Mouse (Mus musculus): ENCODE measurements around the gene Dcaf6. TPM values are rescaled to one million over a fixed set of nuclear protein-coding genes. Genes with fewer than 3 reads are reported as not detected.

Gene Dcaf6
- polyA plus RNA-seq, 1 experiment = 7.4 TPM

DNA sequence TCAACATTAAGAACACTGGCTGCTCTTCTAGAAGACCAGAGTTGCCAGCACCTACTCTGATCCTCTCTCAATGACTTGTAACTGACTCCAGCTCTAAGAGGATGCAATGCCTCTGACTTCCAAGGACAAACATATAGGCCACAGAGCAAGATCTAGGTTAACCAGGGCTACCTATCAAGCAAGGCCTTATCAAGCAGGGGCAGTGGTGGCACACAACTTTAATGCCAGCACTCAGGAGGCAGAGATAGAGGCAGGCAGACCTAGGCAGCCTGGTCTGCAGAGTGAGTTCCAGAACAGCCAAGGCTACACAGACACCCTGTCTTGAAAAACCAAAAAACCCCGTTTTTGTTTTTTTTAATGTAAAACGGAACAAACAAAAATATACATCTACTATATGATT is 34.0 kb downstream of the Dcaf6 start:
- H3K4me3 ChIP-seq (ENCODE audit: low read depth, low read length) = no peak overlapping the region
- H3K27me3 ChIP-seq (ENCODE audit: control insufficient read depth, insufficient read depth, low read length) = no peaks in the 10 kb centered on the region
- WGBS = 91% methylated on average over 2 of the region's 2 CpGs
- H3K27ac ChIP-seq (ENCODE audit: insufficient read depth, low read depth, low read length) = no peak overlapping the region
- H3K36me3 ChIP-seq (ENCODE audit: control insufficient read depth, insufficient read depth, low read length) = peaks cover 5% of the 10 kb centered on the region
- no peaks in the 10 kb centered on the region for H3K4me1 ChIP-seq (ENCODE audit: control insufficient read depth, insufficient read depth, insufficient read length, low read length)
- TF ChIP-seq CTCF (IDR thresholded peaks at IDR 0.05; ENCODE audit: extremely low read depth, insufficient read length, insufficient replicate concordance, low read depth, low read length) (no peak), POLR2A (IDR thresholded peaks at IDR 0.05; ENCODE audit: low read depth, low read length) (no peak)

DNA sequence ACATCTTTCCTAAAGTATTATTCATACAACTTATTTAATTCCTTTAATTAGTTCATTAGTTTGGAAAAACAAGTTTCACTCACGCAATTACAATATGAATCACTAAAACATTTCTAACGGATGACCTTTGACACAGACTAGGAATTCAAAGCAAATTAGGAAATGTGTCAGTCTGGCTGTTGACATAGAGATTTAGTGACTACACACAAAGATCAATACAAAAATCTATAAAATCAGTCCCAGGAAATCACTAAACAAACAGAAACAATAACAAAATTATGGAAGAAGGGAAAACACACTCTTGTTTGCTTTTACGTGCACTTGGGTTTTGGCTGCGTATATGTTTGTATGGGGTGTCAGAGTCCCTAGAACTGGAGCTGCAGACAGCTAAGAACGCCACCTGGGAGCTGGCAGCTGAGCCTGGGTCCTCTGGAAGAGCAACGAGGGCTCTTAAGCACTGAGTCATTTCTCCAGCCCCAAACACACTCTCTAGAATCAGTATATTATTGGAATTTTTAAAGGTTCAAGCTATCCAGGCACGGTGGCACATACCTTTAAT is 38.8 kb downstream of the Dcaf6 start:
- peaks cover 6% of the 10 kb centered on the region for H3K36me3 ChIP-seq (ENCODE audit: control insufficient read depth, insufficient read depth, low read length)
- no peak for TF ChIP-seq POLR2A (IDR thresholded peaks at IDR 0.05; ENCODE audit: low read depth, low read length)
- no peak for TF ChIP-seq CTCF (IDR thresholded peaks at IDR 0.05; ENCODE audit: extremely low read depth, insufficient read length, insufficient replicate concordance, low read depth, low read length)
- H3K27ac ChIP-seq (ENCODE audit: insufficient read depth, low read depth, low read length) = no peak overlapping the region
- no peaks in the 10 kb centered on the region for H3K4me1 ChIP-seq (ENCODE audit: control insufficient read depth, insufficient read depth, insufficient read length, low read length)
- no peaks in the 10 kb centered on the region for H3K27me3 ChIP-seq (ENCODE audit: control insufficient read depth, insufficient read depth, low read length)
- no peak overlapping the region for H3K4me3 ChIP-seq (ENCODE audit: low read depth, low read length)
- 73% methylated on average over 7 of the region's 7 CpGs for WGBS

DNA sequence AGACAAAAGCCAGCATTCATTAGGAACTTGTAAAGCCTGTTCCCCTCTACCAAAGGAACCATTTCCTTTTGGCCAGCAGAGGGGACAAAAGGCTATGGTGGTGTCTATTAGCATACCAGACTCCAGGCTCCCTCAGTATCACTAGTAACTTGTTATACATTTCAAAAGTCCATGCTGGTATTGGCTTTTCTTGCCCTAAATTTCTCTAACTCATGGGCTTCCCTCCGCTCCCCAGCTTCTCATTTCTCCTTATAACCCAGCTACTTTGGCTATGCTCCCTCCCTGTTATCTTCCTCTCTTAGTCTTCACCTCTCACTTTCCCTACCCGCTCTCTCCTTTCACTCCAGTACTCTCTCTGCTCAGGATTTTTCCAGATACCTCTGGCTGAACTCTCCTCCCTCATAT is 63.9 kb downstream of the Dcaf6 start:
- TF ChIP-seq POLR2A (IDR thresholded peaks at IDR 0.05; ENCODE audit: low read depth, low read length) (no peak), CTCF (IDR thresholded peaks at IDR 0.05; ENCODE audit: extremely low read depth, insufficient read length, insufficient replicate concordance, low read depth, low read length) (no peak)
- no peak overlapping the region for H3K4me3 ChIP-seq (ENCODE audit: low read depth, low read length)
- no peaks in the 10 kb centered on the region for H3K4me1 ChIP-seq (ENCODE audit: control insufficient read depth, insufficient read depth, insufficient read length, low read length)
- no peaks in the 10 kb centered on the region for H3K36me3 ChIP-seq (ENCODE audit: control insufficient read depth, insufficient read depth, low read length)
- H3K27me3 ChIP-seq (ENCODE audit: control insufficient read depth, insufficient read depth, low read length) = no peaks in the 10 kb centered on the region
- no peak overlapping the region for H3K27ac ChIP-seq (ENCODE audit: insufficient read depth, low read depth, low read length)
- WGBS = 97% methylated on average over 2 of the region's 2 CpGs

DNA sequence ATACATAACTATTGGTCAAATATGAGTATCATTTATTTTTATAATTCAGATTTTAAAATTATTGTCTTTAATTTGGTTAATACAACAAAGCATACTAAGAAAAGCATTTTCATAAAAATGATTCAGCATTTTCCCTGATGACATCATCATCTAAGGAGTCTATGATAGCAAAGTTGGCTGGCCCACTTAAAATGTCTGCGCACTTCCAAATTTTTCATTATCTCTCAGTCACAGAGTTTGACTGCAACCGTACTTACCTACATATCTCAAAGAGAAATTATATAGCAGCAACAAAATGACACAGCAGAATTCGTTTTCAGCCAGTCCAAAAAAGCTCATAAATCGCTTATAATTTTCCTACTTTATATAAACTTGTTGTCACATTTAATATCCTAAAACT is 64.3 kb downstream of the Dcaf6 start:
- TF ChIP-seq POLR2A (IDR thresholded peaks at IDR 0.05; ENCODE audit: low read depth, low read length) (no peak), CTCF (IDR thresholded peaks at IDR 0.05; ENCODE audit: extremely low read depth, insufficient read length, insufficient replicate concordance, low read depth, low read length) (no peak)
- no peak overlapping the region for H3K4me3 ChIP-seq (ENCODE audit: low read depth, low read length)
- WGBS = 92% methylated on average over 4 of the region's 4 CpGs

DNA sequence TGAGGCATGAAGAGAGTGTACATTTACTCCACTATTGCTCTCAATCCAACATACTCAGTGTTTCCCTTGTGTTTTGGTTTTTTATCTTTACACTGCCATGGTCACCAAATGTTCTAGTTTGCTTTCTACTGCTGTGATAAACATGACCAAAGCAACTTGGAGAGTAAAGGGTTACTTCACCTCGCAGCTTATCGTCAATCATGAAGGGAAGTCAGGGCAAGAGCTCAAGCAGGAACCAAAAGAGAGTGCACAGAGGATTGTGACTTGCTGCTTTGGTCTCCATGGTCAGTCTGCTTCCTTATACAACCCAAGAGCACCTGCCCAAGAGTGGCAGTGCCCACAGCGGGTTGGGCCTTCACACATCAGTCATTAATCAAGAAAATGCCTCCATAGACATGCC is 65.4 kb downstream of the Dcaf6 start:
- WGBS = 68% methylated on average over 3 of the region's 3 CpGs
- TF ChIP-seq CTCF (IDR thresholded peaks at IDR 0.05; ENCODE audit: extremely low read depth, insufficient read length, insufficient replicate concordance, low read depth, low read length) = no peak
- no peak for TF ChIP-seq POLR2A (IDR thresholded peaks at IDR 0.05; ENCODE audit: low read depth, low read length)

More for the DNA sequence above, 64.3 kb downstream of the Dcaf6 start:
- no peaks in the 10 kb centered on the region for H3K4me1 ChIP-seq (ENCODE audit: control insufficient read depth, insufficient read depth, insufficient read length, low read length)
- H3K36me3 ChIP-seq (ENCODE audit: control insufficient read depth, insufficient read depth, low read length) = no peaks in the 10 kb centered on the region
- H3K27me3 ChIP-seq (ENCODE audit: control insufficient read depth, insufficient read depth, low read length) = no peaks in the 10 kb centered on the region
- no peak overlapping the region for H3K27ac ChIP-seq (ENCODE audit: insufficient read depth, low read depth, low read length)

DNA sequence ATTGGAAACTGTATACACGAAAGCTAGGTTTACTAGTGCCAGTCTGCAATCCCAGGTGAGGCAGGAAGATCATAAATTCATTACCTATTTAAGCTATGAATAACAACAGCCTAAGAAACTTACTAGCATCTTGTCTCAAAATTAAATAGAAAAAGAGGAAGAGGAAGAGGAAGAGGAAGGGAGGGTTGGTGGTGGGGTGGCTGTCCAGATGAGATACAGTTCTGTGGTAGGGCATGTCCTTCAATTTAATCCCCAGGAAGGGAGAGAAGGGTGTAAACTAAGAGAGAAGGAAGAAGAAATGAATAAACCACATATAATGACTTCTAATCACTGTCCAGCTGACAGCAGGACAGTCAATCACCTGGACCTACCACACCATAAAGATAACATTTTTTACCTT is 67.2 kb downstream of the Dcaf6 start:
- TF ChIP-seq POLR2A (IDR thresholded peaks at IDR 0.05; ENCODE audit: low read depth, low read length) = no peak
- no peak overlapping the region for H3K4me3 ChIP-seq (ENCODE audit: low read depth, low read length)
- no peak overlapping the region for H3K27ac ChIP-seq (ENCODE audit: insufficient read depth, low read depth, low read length)
- no peaks in the 10 kb centered on the region for H3K4me1 ChIP-seq (ENCODE audit: control insufficient read depth, insufficient read depth, insufficient read length, low read length)
- WGBS = 87% methylated on average over 1 of the region's 1 CpGs
- no peaks in the 10 kb centered on the region for H3K36me3 ChIP-seq (ENCODE audit: control insufficient read depth, insufficient read depth, low read length)
- H3K27me3 ChIP-seq (ENCODE audit: control insufficient read depth, insufficient read depth, low read length) = no peaks in the 10 kb centered on the region

More for the DNA sequence above, 65.4 kb downstream of the Dcaf6 start:
- Histone ChIP-seq H3K4me1 (ENCODE audit: control insufficient read depth, insufficient read depth, insufficient read length, low read length) (no peaks in the 10 kb centered on the region), H3K27me3 (ENCODE audit: control insufficient read depth, insufficient read depth, low read length) (no peaks in the 10 kb centered on the region), H3K27ac (ENCODE audit: insufficient read depth, low read depth, low read length) (no peak overlapping the region), H3K4me3 (ENCODE audit: low read depth, low read length) (no peak overlapping the region), H3K36me3 (ENCODE audit: control insufficient read depth, insufficient read depth, low read length) (no peaks in the 10 kb centered on the region)

DNA sequence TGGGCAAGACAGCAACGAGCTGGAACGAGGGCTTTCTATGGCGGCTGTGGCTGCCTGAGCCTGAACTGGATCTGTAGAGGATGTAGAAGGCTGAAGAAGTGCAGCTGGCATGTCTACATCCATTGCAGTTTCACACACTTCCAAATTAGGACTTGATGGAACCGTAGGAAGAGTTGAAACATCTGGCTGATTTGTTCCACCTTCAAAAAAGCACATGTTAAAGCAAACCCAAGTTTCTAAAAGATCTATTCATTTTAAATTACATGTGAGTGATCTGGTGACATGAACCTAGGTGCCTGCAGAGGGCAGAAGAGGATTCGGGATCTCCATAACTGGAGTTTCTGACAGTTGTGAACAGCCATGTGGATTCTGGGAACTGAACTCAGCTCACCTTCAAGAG is 71.6 kb downstream of the Dcaf6 start:
- TF ChIP-seq POLR2A (IDR thresholded peaks at IDR 0.05; ENCODE audit: low read depth, low read length) (no peak), CTCF (IDR thresholded peaks at IDR 0.05; ENCODE audit: extremely low read depth, insufficient read length, insufficient replicate concordance, low read depth, low read length) (no peak)
- H3K36me3 ChIP-seq (ENCODE audit: control insufficient read depth, insufficient read depth, low read length) = peaks cover 5% of the 10 kb centered on the region; the same call in 1 of the 2 replicates
- H3K27ac ChIP-seq (ENCODE audit: insufficient read depth, low read depth, low read length) = no peak overlapping the region
- no peaks in the 10 kb centered on the region for H3K27me3 ChIP-seq (ENCODE audit: control insufficient read depth, insufficient read depth, low read length)
- H3K4me3 ChIP-seq (ENCODE audit: low read depth, low read length) = no peak overlapping the region
- H3K4me1 ChIP-seq (ENCODE audit: control insufficient read depth, insufficient read depth, insufficient read length, low read length) = no peaks in the 10 kb centered on the region
- 75% methylated on average over 5 of the region's 5 CpGs for WGBS

All from small intestine, adult 2 months (tissue).